In genomic region chr11:31417071-31417470, GRCm38 (mm10) we compare ENCODE assay signal across 18 mouse cellular contexts. TPM values are rescaled to one million over a fixed set of nuclear protein-coding genes. Genes with fewer than 3 reads are reported as not detected.
"Had no signal": no experiment of that assay in that cellular context is flagged by ENCODE, and none has a peak within 500 bp of the region (broad histone marks: within the 10 kb centered on the region; RNA-seq: fewer than 3 reads in every experiment).

No protein-coding gene starts in this region.

- ATAC-seq: liver, postnatal 0 days; lung, postnatal 0 days; midbrain, embryonic 13.5 days; midbrain, embryonic 15.5 days had no signal

- H3K4me3 ChIP-seq: lung, embryonic 15.5 days; megakaryocyte, embryonic 14.5 days; midbrain, embryonic 13.5 days; midbrain, embryonic 15.5 days; neural tube, embryonic 12.5 days; stomach, embryonic 15.5 days had no signal

- H3K4me1 ChIP-seq: lung, embryonic 15.5 days; midbrain, embryonic 13.5 days; midbrain, embryonic 15.5 days; neural tube, embryonic 12.5 days; stomach, embryonic 15.5 days had no signal

- H3K9me3 ChIP-seq: lung, embryonic 15.5 days; megakaryocyte, embryonic 14.5 days; midbrain, embryonic 13.5 days; midbrain, embryonic 15.5 days; neural tube, embryonic 12.5 days; stomach, embryonic 15.5 days had no signal

- H3K27ac ChIP-seq: lung, embryonic 15.5 days; macrophage; midbrain, embryonic 13.5 days; midbrain, embryonic 15.5 days; neural tube, embryonic 12.5 days; stomach, embryonic 15.5 days; stomach, postnatal 0 days had no signal

- DNase-seq: liver, postnatal 0 days; lung, adult 2 months; lung, postnatal 14 days; lung, postnatal 36 days; right cerebral cortex, postnatal 14 days; thymus, adult 2 months; thymus, postnatal 25 days; thymus, postnatal 4 days had no signal

- H3K36me3 ChIP-seq: lung, embryonic 15.5 days; midbrain, embryonic 13.5 days; midbrain, embryonic 15.5 days; neural tube, embryonic 12.5 days; stomach, embryonic 15.5 days had no signal

- H3K9ac ChIP-seq: liver, postnatal 0 days; lung, embryonic 15.5 days; midbrain, embryonic 13.5 days; midbrain, embryonic 15.5 days; neural tube, embryonic 12.5 days; stomach, embryonic 15.5 days had no signal

- H3K27me3 ChIP-seq: lung, embryonic 15.5 days; megakaryocyte, embryonic 14.5 days; midbrain, embryonic 13.5 days; midbrain, embryonic 15.5 days; neural tube, embryonic 12.5 days; stomach, embryonic 15.5 days had no signal

- H3K4me2 ChIP-seq: lung, embryonic 15.5 days; midbrain, embryonic 11.5 days; midbrain, embryonic 13.5 days; midbrain, embryonic 15.5 days; neural tube, embryonic 12.5 days; stomach, embryonic 15.5 days had no signal

RNA-seq across cellular contexts. Expression of gene Stc2, which starts 47.2 kb away (rescaled TPM):
- polyA plus RNA-seq: macrophage had no signal
